Mouse (Mus musculus) thymus, adult 18-20 months (tissue): ENCODE data around the gene Cyren.

Experiments used
- DNase-seq, 2 experiments: peaks; one replicate each; pipeline ENCODE4 v3.0.0; 2022; ENCODE audit warnings: mixed read lengths in 2 of 2

The Cyren gene

DNA sequence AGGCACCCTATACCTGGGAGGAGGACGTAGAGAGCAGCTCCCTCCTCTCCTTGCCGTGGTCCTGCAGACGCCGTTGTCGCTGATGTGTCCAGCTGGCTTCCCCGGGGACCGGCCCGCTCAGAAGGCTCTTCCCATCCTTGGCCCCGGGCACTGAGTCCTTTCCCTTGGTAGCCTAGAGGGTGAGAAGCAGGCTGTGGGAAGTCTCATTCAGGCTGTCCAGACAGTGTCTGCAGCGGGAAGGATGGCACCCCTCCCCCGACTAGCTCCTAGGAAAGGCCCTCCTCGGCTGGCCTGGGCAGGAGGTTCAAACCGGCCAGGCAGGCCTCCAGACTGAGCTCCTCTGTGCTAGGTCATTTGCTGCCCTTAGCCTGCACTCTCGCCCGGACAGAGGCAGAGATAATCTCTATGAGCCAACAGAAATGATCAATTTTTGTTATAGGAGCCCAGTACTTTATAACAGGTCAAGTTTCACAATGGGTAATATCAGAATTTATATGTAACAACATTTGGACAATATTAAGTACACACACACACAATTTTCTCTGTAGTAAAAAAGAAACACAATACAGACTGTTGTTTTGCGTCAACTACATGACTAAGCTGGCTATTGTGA, 18.4 kb upstream of the Cyren start:
- no peak for DNase-seq

DNA sequence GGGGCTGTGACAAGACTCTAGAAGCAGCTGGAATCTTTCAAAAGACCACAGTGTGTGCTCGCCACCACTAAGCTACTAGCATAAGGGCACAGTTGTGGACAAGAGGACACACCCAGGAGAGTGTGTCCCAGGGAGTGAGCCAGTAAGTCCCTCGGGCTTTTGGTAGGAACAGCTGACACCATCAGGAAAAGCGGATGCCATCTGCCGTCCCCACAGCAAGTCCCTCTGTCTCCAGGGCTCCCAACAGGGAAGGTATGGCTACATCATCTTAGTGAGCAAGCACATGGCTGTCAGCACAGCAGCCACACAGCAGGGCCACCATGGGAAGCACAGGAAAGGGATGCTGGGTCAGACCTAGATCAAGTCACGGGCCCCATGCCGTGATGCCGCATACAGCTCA, 17.7 kb upstream of the Cyren start:
- no peak for DNase-seq

- no peak for DNase-seq
Measured at GRCm38 (mm10) chr6:34889185-34889584, 11.3 kb upstream of the Cyren start.

DNA sequence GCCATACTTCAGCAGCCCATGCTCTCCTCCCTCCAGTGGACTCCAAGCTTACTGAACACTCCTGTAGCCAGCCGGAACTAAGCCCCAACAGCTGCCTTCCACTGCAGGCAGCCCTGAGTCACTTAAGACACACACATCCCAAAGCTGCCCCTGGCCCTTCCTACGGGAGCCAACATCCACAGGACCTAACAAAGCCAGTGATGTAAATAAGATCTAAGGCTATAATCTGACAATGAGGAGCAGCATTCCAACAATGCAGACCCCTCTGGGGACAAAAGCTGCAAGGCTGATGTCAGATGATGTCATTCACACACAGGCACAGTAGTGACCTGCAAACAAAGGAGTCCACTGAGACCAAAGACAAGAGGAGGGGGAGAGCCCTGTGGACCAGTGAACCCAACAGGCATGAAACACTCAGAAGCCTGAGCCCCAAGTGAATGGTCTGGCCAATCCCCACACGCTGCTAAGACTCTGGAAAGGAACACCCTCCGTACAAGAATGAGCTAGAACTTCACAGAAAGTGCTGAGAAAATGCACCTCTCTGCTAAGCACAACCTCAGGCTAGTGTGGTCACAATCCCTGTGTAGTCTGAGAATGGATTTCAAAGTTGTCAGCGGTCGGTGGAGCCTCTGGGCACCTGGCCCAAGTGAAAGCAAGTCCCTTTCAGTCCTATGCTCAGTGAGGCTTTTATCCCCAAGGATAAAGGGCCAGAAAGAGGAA, 9.4 kb upstream of the Cyren start:
- no peak for DNase-seq

GRCm38 (mm10) chr6:34884724-34885123, 6.9 kb upstream of the Cyren start:
- DNase-seq: no peak

DNA sequence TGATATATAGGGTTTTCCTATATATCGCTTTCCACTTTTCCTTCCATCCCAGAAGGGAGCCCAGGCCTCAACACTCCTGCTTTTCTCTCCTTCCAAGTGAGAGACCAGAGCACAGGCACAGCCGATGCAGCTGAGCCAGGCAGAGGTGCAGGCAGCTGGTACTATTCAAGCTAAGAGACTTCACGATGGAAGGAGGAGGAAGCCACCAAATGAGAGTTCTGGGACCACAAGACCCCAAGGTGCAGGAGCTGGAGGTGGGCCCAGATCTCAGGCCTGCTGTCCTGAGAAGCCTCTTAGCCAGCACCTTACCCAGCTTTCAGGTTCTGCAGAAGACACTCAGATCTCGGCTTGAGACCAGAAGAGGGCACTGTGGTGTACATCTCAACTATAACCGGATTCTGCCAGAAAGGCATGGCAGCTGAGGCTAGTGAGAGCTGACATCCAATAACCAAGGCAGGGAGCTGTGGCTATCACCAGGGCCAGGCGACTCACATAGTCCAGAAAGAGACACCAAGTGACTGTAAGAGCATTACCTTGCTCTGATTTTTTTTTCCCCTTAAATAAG, 2.1 kb upstream of the Cyren start:
- DNase-seq: peak; percentile 43 to 45

DNA sequence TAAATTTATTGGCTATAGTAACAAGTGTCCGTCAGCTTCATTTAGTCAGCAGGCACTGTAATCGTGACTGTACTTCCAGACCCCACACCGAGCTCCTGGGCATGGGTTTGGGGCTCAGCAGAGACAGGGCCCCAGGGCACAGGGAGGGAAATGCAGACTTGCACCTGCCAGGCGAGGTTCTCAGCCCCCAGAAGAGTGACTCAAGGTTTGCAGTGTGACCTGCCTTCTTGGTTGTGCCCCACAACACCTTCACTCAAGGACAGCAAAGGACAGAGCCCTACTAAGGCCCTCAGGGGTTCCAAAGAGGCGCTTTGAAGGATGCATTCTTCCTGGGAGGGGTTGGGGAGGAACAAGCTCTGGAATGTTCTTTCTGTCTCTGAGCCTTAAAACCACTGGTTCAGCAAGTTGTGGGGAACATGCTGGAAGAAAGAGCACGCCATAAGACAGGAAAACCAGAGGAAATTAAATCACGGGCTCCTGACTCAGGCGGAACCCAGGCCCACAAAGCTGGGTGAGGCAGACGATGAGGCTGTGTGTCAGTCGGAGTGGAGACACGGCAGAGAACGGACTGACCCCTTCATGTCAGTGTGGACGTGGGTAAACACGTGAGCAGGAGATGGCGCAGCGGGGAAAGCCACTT, 1.4 kb upstream of the Cyren start:
- no peak for DNase-seq

GRCm38 (mm10) chr6:34876835-34877156, 1.1 kb downstream of the Cyren start:
- DNase-seq: no peak

- peak in 1 of 2 experiments; percentile 39 for DNase-seq
Measured at GRCm38 (mm10) chr6:34875966-34876834, 1.7 kb downstream of the Cyren start.

DNA sequence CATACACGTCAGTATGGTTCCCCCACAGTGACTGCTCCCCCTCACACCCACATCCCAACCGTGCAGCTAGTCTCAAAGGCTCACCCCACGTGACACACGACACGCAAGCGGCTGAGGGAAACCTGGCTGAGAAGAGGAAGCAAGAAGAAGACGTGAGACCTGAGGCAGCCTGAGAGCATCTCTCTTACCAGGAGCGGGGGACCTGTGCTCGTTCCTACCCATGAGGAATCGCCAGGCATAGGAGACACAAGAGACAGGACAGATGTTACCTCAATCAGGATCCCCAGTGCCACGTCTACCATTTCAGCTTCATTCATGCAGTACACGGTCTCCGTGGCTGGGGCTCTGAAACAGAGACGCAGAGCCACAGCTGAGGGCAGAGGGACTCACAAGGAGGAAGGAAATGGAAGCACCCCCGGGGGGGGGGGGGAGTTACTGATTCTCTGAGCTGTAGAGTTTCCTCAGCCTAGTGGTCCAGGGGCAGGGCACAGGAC, 2.5 kb downstream of the Cyren start:
- DNase-seq: peak; percentile 84 to 90

- DNase-seq: no peak
Measured at GRCm38 (mm10) chr6:34874101-34874921, 3.5 kb downstream of the Cyren start.

GRCm38 (mm10) chr6:34872871-34873270, 5.0 kb downstream of the Cyren start:
- DNase-seq: no peak

- no peak for DNase-seq
Measured at GRCm38 (mm10) chr6:34871929-34872328, 5.9 kb downstream of the Cyren start.

GRCm38 (mm10) chr6:34870724-34871123, 7.1 kb downstream of the Cyren start:
- no peak for DNase-seq

DNA sequence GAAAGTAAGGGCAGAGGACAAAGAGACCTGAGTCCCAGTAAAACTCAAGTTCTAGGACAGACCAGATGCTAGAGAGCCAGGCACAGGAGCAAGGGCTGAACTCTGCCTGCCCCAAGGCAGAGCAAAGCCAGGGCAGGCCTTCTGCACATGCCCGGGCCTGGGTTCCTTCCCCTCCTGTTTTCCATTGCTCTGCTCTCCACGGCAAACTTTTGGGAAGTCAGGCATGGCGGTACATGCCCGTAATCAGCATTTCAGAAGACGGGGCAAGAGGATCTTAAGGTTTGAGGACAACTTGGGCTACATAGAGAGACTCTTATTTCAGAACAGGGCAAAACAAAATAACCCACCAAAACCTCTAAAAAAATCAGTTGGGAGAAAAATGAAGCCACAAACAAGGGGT, 7.7 kb downstream of the Cyren start:
- DNase-seq: no peak

DNA sequence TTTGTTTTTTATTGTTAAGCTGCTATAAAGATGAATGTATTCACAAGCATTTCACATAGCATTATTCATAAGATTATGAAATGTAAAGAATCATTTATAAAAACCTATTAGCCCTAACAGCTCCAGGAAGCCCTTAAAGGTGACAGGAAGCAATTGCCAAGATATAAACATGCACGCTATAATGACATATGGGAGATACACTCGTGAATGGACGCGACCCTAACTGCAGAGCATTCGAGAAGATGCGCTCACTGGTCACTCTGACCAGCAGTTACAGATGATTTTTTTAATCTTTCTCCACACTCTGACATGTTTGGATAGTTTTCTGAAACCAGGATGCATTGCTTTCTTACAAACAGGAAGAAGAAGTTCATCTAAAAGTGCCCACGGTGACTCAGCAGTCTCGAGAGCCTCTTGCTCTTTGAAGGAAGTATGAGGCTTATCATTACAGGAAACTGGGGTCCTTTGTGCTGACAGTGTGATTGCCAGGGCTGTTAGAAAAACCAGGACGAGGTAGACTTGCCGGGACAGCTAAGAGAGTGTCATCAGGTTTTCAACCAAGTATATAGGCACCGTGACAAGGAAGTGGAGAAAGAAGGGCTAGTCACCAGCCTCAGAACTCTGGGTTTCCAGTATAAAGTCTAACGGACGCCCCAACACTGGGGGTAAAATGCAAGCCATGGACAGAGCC, 8.5 kb downstream of the Cyren start:
- peak in 1 of 2 experiments; percentile 65 for DNase-seq

DNA sequence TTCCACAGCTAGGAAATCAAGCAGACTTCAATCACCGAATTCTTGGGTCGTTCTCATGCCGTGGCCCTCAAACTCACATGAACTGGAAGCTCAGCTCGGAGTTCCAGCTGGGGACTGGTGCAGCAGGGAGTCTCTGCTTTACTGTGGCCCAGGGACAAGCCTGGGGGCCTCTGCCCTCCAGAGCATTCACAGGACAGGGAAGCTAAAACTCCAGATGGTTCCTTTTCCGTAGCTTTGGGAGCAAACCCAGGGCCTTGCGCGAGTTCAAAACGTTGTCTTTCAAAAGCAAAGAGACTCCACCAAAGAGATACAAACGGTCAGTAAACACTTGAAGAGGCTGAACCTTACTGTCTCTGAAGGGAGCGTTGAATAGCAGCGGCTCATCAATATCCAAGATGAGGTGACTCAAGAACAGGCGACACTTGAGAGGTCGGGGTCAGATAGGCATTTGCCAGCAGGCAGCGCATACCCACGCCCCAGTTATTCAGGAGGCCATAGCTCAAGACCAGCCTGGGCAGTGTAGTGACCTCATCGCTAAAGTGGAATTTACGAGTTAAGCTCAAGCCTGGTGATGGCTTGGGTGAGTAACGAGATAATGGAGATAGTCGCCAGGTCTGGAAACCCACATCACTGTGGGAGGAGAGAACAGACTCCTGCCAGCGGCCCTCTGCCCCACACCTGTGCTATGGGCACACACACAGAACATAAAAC, 9.2 kb downstream of the Cyren start:
- no peak for DNase-seq

DNA sequence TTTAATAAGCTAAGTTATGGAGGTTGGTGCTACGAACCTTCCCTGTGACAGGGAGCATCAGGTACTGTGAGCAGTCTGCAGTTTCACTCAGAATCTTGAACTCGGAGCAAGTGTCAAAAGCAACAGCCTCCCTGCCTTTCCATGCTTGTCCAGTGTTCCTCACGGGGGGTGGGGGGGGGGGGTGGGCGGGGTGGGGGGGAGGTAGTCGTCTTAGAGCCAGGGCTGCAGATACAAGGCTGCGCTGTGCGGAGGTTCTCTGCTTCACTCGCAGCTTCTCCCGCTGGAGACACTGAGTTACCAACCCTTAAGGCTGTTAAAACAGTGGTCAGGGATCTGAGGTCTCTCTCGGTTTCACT, 9.9 kb downstream of the Cyren start:
- no peak for DNase-seq

DNA sequence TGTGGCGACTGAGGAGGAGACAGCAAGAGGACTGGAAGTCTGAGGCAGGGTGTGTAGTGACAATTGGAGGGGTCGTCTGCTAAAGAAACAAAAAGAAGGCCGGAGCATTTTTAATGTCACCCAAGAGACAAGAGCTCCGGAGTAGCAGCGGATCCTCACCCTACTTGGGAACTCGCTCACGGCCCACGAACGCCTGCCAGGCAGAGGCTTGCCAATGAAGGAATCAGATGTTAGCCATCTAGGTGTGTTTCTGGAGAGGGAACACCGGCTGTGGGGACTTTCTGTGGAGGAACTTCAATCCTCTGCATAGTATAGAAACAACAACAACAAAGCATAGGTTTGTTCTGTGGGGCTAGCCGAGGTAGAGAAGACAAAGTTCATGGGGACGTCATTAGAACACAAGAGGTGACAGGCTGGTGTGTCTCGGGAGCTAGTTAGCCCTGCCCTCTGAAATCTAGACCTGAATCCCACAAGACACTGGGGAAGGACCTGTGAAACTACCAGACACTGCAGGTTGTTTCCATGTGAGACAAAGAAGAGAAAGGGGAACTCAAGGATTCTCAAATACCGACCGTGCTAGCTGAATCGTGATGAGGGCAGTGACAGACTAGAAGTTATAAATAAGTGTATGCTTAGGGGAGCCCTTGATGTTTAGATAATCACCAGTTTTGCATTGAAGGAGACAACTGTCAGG, 10.4 kb downstream of the Cyren start:
- DNase-seq: no peak

- DNase-seq: no peak
Measured at GRCm38 (mm10) chr6:34866786-34867185, 11.1 kb downstream of the Cyren start.
